Mouse (Mus musculus): ENCODE measurements at regions not wholly inside any gene's neighbourhood (a gene's known extent, or its start where the extent isn't known, plus 50 kb on each side); places are given as distances from the start of the nearest gene placed in this dataset.

DNA sequence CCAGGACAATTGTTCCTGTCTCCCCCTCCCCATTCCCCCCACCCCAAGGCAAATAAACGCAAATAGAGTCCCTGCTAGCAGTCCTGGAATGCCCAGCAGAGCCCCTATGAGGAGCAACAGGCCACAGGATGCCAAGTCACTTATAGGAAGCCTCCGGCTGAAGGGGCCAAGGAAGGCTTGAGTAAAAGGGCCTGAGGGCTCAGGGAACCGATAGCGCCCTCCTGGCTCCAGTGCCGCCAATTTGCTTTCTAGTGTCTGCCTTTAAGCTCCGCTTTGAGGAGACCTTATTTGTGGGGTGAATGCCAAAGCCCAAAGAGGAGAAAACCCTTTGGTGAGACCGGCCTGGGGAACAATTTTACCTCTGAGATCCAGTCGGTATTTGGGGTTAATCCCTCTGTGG, 156.2 kb upstream of the Hes1 start:
- DNase-seq (ENCODE audit: extremely low read depth, low read depth, low spot score) = no peak
- no peaks in the 10 kb centered on the region for H3K36me3 ChIP-seq (ENCODE audit: control insufficient read depth, insufficient read depth, low read length)
- H3K4me3 ChIP-seq (ENCODE audit: insufficient read depth, low read depth, low read length) = no peak overlapping the region
- WGBS = 73% methylated on average over 8 of the region's 8 CpGs
- no peak overlapping the region for H3K27ac ChIP-seq (replicated peaks; ENCODE audit: insufficient read depth, low read depth, low read length)
- H3K27me3 ChIP-seq (ENCODE audit: control insufficient read depth, insufficient read depth, low read length) = no peaks in the 10 kb centered on the region
- no peak for TF ChIP-seq POLR2A (IDR thresholded peaks at IDR 0.05; ENCODE audit: extremely low read depth, insufficient read depth, low read length)
- no peak for TF ChIP-seq CTCF (IDR thresholded peaks at IDR 0.05; ENCODE audit: low read depth, low read length)
- peaks cover 9% of the 10 kb centered on the region for H3K4me1 ChIP-seq (ENCODE audit: control insufficient read depth, insufficient read depth, low read length)
- no peaks in the 10 kb centered on the region for H3K79me2 ChIP-seq (ENCODE audit: control insufficient read depth, insufficient read depth, low read length)
- no peak overlapping the region for H3K9ac ChIP-seq (ENCODE audit: low read depth, low read length)

- H3K36me3 ChIP-seq (ENCODE audit: control insufficient read depth, insufficient read depth, low read length) = no peaks in the 10 kb centered on the region
- H3K27ac ChIP-seq (replicated peaks; ENCODE audit: insufficient read depth, low read depth, low read length) = no peak overlapping the region
- DNase-seq (ENCODE audit: extremely low read depth, low read depth, low spot score) = no peak
- H3K4me3 ChIP-seq (ENCODE audit: insufficient read depth, low read depth, low read length) = no peak overlapping the region
- TF ChIP-seq POLR2A (IDR thresholded peaks at IDR 0.05; ENCODE audit: extremely low read depth, insufficient read depth, low read length) = no peak
- no peak for TF ChIP-seq CTCF (IDR thresholded peaks at IDR 0.05; ENCODE audit: low read depth, low read length)
- no peaks in the 10 kb centered on the region for H3K79me2 ChIP-seq (ENCODE audit: control insufficient read depth, insufficient read depth, low read length)
- no peaks in the 10 kb centered on the region for H3K27me3 ChIP-seq (ENCODE audit: control insufficient read depth, insufficient read depth, low read length)
- no peaks in the 10 kb centered on the region for H3K4me1 ChIP-seq (ENCODE audit: control insufficient read depth, insufficient read depth, low read length)
- 92% methylated on average over 5 of the region's 5 CpGs for WGBS
- no peak overlapping the region for H3K9ac ChIP-seq (ENCODE audit: low read depth, low read length)
Measured at GRCm38 (mm10) chr16:29909923-29910465, 154.2 kb upstream of the Hes1 start.

- Histone ChIP-seq H3K27me3 (ENCODE audit: control insufficient read depth, insufficient read depth, low read length) (no peaks in the 10 kb centered on the region), H3K27ac (replicated peaks; ENCODE audit: insufficient read depth, low read depth, low read length) (no peak overlapping the region), H3K9ac (ENCODE audit: low read depth, low read length) (no peak overlapping the region), H3K4me3 (ENCODE audit: insufficient read depth, low read depth, low read length) (no peak overlapping the region), H3K36me3 (ENCODE audit: control insufficient read depth, insufficient read depth, low read length) (no peaks in the 10 kb centered on the region), H3K4me1 (ENCODE audit: control insufficient read depth, insufficient read depth, low read length) (no peaks in the 10 kb centered on the region), H3K79me2 (ENCODE audit: control insufficient read depth, insufficient read depth, low read length) (no peaks in the 10 kb centered on the region)
- DNase-seq (ENCODE audit: extremely low read depth, low read depth, low spot score) = no peak
- TF ChIP-seq POLR2A (IDR thresholded peaks at IDR 0.05; ENCODE audit: extremely low read depth, insufficient read depth, low read length) (no peak), CTCF (IDR thresholded peaks at IDR 0.05; ENCODE audit: low read depth, low read length) (no peak)
- 90% methylated on average over 7 of the region's 7 CpGs for WGBS
Measured at GRCm38 (mm10) chr16:29911164-29911571, 153.0 kb upstream of the Hes1 start.

- no peaks in the 10 kb centered on the region for H3K36me3 ChIP-seq (ENCODE audit: control insufficient read depth, insufficient read depth, low read length)
- H3K27ac ChIP-seq (replicated peaks; ENCODE audit: insufficient read depth, low read depth, low read length) = no peak overlapping the region
- no peak for DNase-seq (ENCODE audit: extremely low read depth, low read depth, low spot score)
- H3K9ac ChIP-seq (ENCODE audit: low read depth, low read length) = no peak overlapping the region
- WGBS = 84% methylated on average over 8 of the region's 8 CpGs
- H3K4me3 ChIP-seq (ENCODE audit: insufficient read depth, low read depth, low read length) = no peak overlapping the region
- no peak for TF ChIP-seq CTCF (IDR thresholded peaks at IDR 0.05; ENCODE audit: low read depth, low read length)
- TF ChIP-seq POLR2A (IDR thresholded peaks at IDR 0.05; ENCODE audit: extremely low read depth, insufficient read depth, low read length) = no peak
- no peaks in the 10 kb centered on the region for H3K4me1 ChIP-seq (ENCODE audit: control insufficient read depth, insufficient read depth, low read length)
- H3K79me2 ChIP-seq (ENCODE audit: control insufficient read depth, insufficient read depth, low read length) = no peaks in the 10 kb centered on the region
- H3K27me3 ChIP-seq (ENCODE audit: control insufficient read depth, insufficient read depth, low read length) = no peaks in the 10 kb centered on the region
Measured at GRCm38 (mm10) chr16:29913357-29914010, 150.7 kb upstream of the Hes1 start.

- Histone ChIP-seq H3K27me3 (ENCODE audit: control insufficient read depth, insufficient read depth, low read length) (no peaks in the 10 kb centered on the region), H3K36me3 (ENCODE audit: control insufficient read depth, insufficient read depth, low read length) (no peaks in the 10 kb centered on the region), H3K79me2 (ENCODE audit: control insufficient read depth, insufficient read depth, low read length) (no peaks in the 10 kb centered on the region), H3K27ac (replicated peaks; ENCODE audit: insufficient read depth, low read depth, low read length) (no peak overlapping the region), H3K9ac (ENCODE audit: low read depth, low read length) (no peak overlapping the region), H3K4me3 (ENCODE audit: insufficient read depth, low read depth, low read length) (no peak overlapping the region), H3K4me1 (ENCODE audit: control insufficient read depth, insufficient read depth, low read length) (no peaks in the 10 kb centered on the region)
- no peak for TF ChIP-seq CTCF (IDR thresholded peaks at IDR 0.05; ENCODE audit: low read depth, low read length)
- TF ChIP-seq POLR2A (IDR thresholded peaks at IDR 0.05; ENCODE audit: extremely low read depth, insufficient read depth, low read length) = no peak
- no peak for DNase-seq (ENCODE audit: extremely low read depth, low read depth, low spot score)
- WGBS = 85% methylated on average over 11 of the region's 11 CpGs
Measured at GRCm38 (mm10) chr16:29915346-29915745, 148.8 kb upstream of the Hes1 start.

DNA sequence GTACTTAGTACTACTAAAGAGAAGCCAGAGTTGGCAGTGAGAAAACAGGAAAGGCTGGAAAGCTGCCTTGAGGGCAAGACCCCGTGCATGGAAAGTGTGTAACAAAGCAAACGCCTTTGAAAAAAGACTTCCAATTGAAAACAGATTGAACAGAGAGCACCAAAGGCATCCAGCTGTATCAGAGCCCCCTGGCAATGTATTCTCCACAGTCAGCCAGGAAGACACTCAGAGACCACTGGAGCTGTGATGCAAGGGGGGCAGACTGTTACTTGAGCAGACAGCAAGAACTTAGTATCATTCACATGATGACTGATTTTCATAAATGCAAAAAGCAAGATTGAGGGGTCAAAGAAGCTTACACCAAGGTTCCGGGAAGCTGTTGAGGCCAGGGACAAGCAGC, 146.2 kb upstream of the Hes1 start:
- Histone ChIP-seq H3K9ac (ENCODE audit: low read depth, low read length) (no peak overlapping the region), H3K27ac (replicated peaks; ENCODE audit: insufficient read depth, low read depth, low read length) (no peak overlapping the region), H3K4me1 (ENCODE audit: control insufficient read depth, insufficient read depth, low read length) (no peaks in the 10 kb centered on the region), H3K27me3 (ENCODE audit: control insufficient read depth, insufficient read depth, low read length) (no peaks in the 10 kb centered on the region), H3K4me3 (ENCODE audit: insufficient read depth, low read depth, low read length) (no peak overlapping the region), H3K79me2 (ENCODE audit: control insufficient read depth, insufficient read depth, low read length) (no peaks in the 10 kb centered on the region), H3K36me3 (ENCODE audit: control insufficient read depth, insufficient read depth, low read length) (no peaks in the 10 kb centered on the region)
- WGBS = 79% methylated on average over 3 of the region's 3 CpGs
- DNase-seq (ENCODE audit: extremely low read depth, low read depth, low spot score) = no peak
- no peak for TF ChIP-seq POLR2A (IDR thresholded peaks at IDR 0.05; ENCODE audit: extremely low read depth, insufficient read depth, low read length)
- TF ChIP-seq CTCF (IDR thresholded peaks at IDR 0.05; ENCODE audit: low read depth, low read length) = no peak
